Mouse (Mus musculus): Measurements from ENCODE around the gene Ky. TPM values are rescaled to one million over a fixed set of nuclear protein-coding genes. Genes with fewer than 3 reads are reported as not detected.

The Ky gene
- polyA plus RNA-seq, 1 experiment from 2014 or later, result 0.50 TPM

DNA sequence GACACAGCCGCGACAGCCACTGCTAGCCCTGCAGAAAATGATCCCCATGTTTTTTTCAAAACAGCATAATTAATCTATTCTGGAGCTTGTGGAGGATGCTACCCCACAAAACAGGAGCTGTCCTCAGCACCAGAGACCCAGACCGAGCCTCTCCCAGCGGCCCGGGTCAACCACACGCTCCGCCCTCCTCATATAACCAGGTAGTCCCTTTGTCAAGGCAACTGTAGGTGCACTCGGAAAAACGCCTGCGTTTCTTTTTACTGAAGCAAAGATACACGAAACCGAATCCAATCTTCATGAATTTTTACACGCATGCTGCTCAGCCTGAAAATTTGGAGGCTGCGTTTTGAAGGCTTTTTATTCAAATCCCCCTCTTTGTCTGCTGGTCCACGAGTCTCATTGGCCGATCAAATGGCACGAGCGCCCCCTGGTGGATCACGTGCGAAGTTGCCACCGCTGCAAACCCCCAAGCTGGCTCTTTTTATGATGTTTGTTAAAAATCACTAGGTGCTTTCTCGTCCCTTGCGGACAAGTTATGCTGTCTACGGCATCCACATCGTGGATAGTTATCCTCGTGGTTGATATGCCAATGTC lies 39.3 kb downstream of the Ky start:
- 1% methylated on average over 26 of the region's 26 CpGs for WGBS
- H3K4me3 ChIP-seq, result peak overlapping the region; percentile 51
- peak overlapping the region; percentile 86 for H3K27ac ChIP-seq
- no peaks in the 10 kb centered on the region for H3K9me3 ChIP-seq
- peaks cover 62% of the 10 kb centered on the region for H3K27me3 ChIP-seq (ENCODE audit: insufficient read depth, poor library complexity, severe bottlenecking)
- H3K4me1 ChIP-seq (replicated peaks), result peaks cover 46% of the 10 kb centered on the region
- peak; percentile 91 for DNase-seq (ENCODE audit: low spot score)
- H3K36me3 ChIP-seq, result no peaks in the 10 kb centered on the region

DNA sequence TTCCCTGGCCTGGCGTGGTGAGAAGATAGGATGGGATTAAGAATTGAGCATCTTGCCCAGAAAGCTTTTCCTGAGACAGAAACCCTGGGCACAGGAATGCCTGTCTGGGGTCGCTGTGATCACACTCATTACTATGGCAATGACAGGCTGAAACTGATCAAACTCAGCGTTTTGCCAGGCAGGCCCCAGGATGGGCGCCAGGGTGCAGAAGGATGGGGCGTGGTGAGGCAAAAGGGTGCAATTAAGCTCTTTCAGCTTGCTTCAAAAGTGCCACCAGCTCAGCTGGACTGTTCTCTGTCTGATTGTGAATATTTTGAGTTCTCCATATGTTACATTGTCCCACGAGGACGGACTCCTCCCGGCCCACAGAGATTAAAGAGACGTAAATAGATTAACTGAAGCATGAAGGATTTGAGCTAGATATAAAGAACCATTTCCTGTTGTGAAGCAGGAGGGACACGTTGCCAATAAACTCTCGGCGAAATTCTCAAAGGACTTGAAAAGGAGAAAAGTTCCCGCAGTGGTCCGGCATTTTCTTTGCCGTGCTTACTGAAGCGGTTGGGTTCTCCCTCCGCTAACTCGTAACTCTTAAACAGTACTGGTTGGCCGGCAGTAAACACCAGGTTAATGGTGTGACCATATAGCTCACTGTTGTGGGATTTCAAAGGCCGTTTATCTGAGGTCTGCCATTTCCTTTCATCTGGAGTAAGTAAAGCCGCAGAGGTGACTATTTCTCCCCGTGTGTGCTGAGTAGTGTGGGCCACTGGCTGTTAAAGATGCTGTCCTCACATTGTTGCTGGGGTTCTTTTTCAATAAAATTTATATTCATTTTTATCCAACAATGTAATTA lies 40.1 kb downstream of the Ky start:
- Histone ChIP-seq H3K27me3 (ENCODE audit: insufficient read depth, poor library complexity, severe bottlenecking) (peaks cover 55% of the 10 kb centered on the region), H3K36me3 (no peaks in the 10 kb centered on the region), H3K27ac (peak overlapping the region; percentile 86), H3K4me1 (replicated peaks) (peaks cover 46% of the 10 kb centered on the region), H3K9me3 (no peaks in the 10 kb centered on the region), H3K4me3 (peak overlapping the region; percentile 51)
- no peak for DNase-seq (ENCODE audit: low spot score)
- WGBS, result 30% methylated on average over 22 of the region's 22 CpGs

GRCm38 (mm10) chr9:102546256-102547027 lies 40.9 kb downstream of the Ky start:
- Histone ChIP-seq H3K4me3 (no peak overlapping the region), H3K27ac (no peak overlapping the region), H3K27me3 (ENCODE audit: insufficient read depth, poor library complexity, severe bottlenecking) (peaks cover 52% of the 10 kb centered on the region), H3K36me3 (no peaks in the 10 kb centered on the region), H3K4me1 (replicated peaks) (peaks cover 46% of the 10 kb centered on the region), H3K9me3 (no peaks in the 10 kb centered on the region)
- 68% methylated on average over 20 of the region's 20 CpGs for WGBS
- DNase-seq (ENCODE audit: low spot score), result no peak

- Histone ChIP-seq H3K36me3 (no peaks in the 10 kb centered on the region), H3K9me3 (no peaks in the 10 kb centered on the region), H3K27me3 (ENCODE audit: insufficient read depth, poor library complexity, severe bottlenecking) (peaks cover 47% of the 10 kb centered on the region), H3K27ac (peak overlapping the region; percentile 50; the same call in 1 of the 2 replicates), H3K4me1 (replicated peaks) (peaks cover 46% of the 10 kb centered on the region), H3K4me3 (no peak overlapping the region)
- DNase-seq (ENCODE audit: low spot score), result no peak
- WGBS, result 34% methylated on average over 7 of the region's 7 CpGs
Measured at GRCm38 (mm10) chr9:102547028-102547354, 41.4 kb downstream of the Ky start.

DNA sequence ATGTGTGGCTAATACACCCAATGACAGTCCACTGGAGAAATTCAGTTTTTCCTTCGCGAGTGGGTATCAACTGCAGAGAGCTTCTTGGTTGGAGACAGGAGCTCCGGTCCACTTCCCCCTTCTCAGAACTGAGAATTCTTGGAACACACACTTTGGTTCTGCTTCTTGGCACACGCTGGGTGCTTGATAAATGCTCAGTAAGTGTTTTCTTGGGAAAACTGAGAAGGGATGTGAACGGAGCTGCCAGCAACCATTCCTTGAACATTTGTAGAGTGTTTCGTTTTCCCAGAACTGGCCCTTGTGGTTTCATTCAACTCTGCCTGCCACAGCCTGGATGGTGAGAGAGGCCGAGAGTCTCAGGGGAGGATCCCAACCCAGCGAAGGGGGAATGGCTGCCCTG lies 43.7 kb downstream of the Ky start:
- peaks cover 25% of the 10 kb centered on the region for H3K27me3 ChIP-seq (ENCODE audit: insufficient read depth, poor library complexity, severe bottlenecking)
- no peak overlapping the region for H3K4me3 ChIP-seq
- DNase-seq (ENCODE audit: low spot score), result no peak
- H3K36me3 ChIP-seq, result no peaks in the 10 kb centered on the region
- no peak overlapping the region for H3K27ac ChIP-seq
- peaks cover 28% of the 10 kb centered on the region for H3K4me1 ChIP-seq (replicated peaks)
- 86% methylated on average over 8 of the region's 8 CpGs for WGBS
- no peaks in the 10 kb centered on the region for H3K9me3 ChIP-seq

- H3K4me1 ChIP-seq (replicated peaks), result peaks cover 7% of the 10 kb centered on the region
- H3K36me3 ChIP-seq, result no peaks in the 10 kb centered on the region
- H3K27me3 ChIP-seq (ENCODE audit: insufficient read depth, poor library complexity, severe bottlenecking), result peaks cover 21% of the 10 kb centered on the region; the same call in 1 of the 2 replicates
- no peaks in the 10 kb centered on the region for H3K9me3 ChIP-seq
- H3K4me3 ChIP-seq, result no peak overlapping the region
- no peak overlapping the region for H3K27ac ChIP-seq
- DNase-seq (ENCODE audit: low spot score), result no peak
- 84% methylated on average over 10 of the region's 10 CpGs for WGBS
Measured at GRCm38 (mm10) chr9:102551771-102552170, 46.2 kb downstream of the Ky start.

GRCm38 (mm10) chr9:102553781-102554180 lies 48.2 kb downstream of the Ky start:
- 90% methylated on average over 3 of the region's 3 CpGs for WGBS
- Histone ChIP-seq H3K36me3 (no peaks in the 10 kb centered on the region), H3K27ac (no peak overlapping the region), H3K4me3 (no peak overlapping the region), H3K4me1 (replicated peaks) (no peaks in the 10 kb centered on the region), H3K27me3 (ENCODE audit: insufficient read depth, poor library complexity, severe bottlenecking) (0 out of 2 replicates have a peak, but pooled peaks cover 6% of the 10 kb centered on the region), H3K9me3 (peaks cover 5% of the 10 kb centered on the region)
- DNase-seq (ENCODE audit: low spot score), result no peak

DNA sequence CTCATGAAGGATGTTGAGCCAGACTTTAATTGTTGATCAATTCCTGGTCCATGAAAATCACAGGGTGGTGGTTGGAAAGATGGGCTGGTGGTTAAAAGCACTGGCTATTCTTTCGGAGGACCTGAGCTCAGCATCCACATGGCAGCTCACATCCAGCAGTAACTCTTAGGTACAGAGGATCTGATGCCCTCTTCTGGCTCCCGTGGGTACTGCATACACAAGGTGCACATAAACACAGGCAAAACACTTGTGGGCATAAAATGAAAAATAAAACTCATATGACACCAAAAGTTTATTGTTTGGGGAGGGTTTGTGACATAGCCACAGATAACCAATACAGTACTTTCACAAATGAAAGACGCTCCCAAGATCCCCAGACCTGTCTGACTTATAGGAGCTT lies 52.9 kb downstream of the Ky start:
- Histone ChIP-seq H3K36me3 (no peaks in the 10 kb centered on the region), H3K27me3 (ENCODE audit: insufficient read depth, poor library complexity, severe bottlenecking) (no peaks in the 10 kb centered on the region), H3K4me1 (replicated peaks) (no peaks in the 10 kb centered on the region), H3K9me3 (peaks cover 5% of the 10 kb centered on the region), H3K4me3 (no peak overlapping the region), H3K27ac (no peak overlapping the region)
- 88% methylated on average over 3 of the region's 3 CpGs for WGBS
- no peak for DNase-seq (ENCODE audit: low spot score)

GRCm38 (mm10) chr9:102572888-102573287 lies 67.3 kb downstream of the Ky start:
- DNase-seq (ENCODE audit: low spot score), result no peak
- no peaks in the 10 kb centered on the region for H3K9me3 ChIP-seq
- peaks cover 13% of the 10 kb centered on the region for H3K4me1 ChIP-seq (replicated peaks)
- H3K4me3 ChIP-seq, result no peak overlapping the region
- H3K27me3 ChIP-seq (ENCODE audit: insufficient read depth, poor library complexity, severe bottlenecking), result no peaks in the 10 kb centered on the region
- no peak overlapping the region for H3K27ac ChIP-seq
- no peaks in the 10 kb centered on the region for H3K36me3 ChIP-seq
- 83% methylated on average over 5 of the region's 5 CpGs for WGBS

GRCm38 (mm10) chr9:102577480-102577879 lies 71.9 kb downstream of the Ky start:
- H3K4me3 ChIP-seq, result no peak overlapping the region
- 82% methylated on average over 5 of the region's 5 CpGs for WGBS
- DNase-seq (ENCODE audit: low spot score), result no peak
- peaks cover 13% of the 10 kb centered on the region for H3K4me1 ChIP-seq (replicated peaks)
- no peaks in the 10 kb centered on the region for H3K9me3 ChIP-seq
- H3K36me3 ChIP-seq, result no peaks in the 10 kb centered on the region
- no peak overlapping the region for H3K27ac ChIP-seq
- no peaks in the 10 kb centered on the region for H3K27me3 ChIP-seq (ENCODE audit: insufficient read depth, poor library complexity, severe bottlenecking)

DNA sequence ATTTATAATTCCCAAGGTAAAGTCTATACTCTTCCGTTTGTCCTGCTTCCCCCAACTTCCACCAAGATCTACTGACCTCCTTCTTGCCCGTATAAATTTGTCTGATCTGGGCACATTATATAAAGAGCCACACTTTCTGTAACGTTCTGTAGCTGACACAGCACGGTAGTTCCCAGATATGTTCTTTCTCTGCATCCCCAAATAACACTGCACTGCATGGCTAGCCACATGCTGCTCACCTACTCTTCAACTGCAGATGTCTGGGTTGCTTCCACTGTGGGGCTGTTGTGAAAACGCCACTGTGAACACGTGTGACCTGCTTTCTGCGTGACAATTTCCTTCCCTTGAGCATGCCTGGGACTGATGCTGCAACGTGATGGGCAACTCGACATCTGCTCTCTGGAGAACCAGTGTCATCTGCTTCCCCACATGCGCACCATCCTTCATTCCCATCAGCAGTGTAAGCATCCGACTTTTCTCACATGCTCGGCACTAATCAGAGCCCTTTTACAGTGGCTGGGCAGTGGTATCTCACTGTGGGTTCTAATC lies 76.4 kb downstream of the Ky start:
- Histone ChIP-seq H3K4me1 (replicated peaks) (no peaks in the 10 kb centered on the region), H3K27ac (no peak overlapping the region), H3K36me3 (peaks cover 28% of the 10 kb centered on the region), H3K4me3 (no peak overlapping the region), H3K9me3 (no peaks in the 10 kb centered on the region), H3K27me3 (ENCODE audit: insufficient read depth, poor library complexity, severe bottlenecking) (no peaks in the 10 kb centered on the region)
- no peak for DNase-seq (ENCODE audit: low spot score)
- WGBS, result 88% methylated on average over 12 of the region's 12 CpGs

DNA sequence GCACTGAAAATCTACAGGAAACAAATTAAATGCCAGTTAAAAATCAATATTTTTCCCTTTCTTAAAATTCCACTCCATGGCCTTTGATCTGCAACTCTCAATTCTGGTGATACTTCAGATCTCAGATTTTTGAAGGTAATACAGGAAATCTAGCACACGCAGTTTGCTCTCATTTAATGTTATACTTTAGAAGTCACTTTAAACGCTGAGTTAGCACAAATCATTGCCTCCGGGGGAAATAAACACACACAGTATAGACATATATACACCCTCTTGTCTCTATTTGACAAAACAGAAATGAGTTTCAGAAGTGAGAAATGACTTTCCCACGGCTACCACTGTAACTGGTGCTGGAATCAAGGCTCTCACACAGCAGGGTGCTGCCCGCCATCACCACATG lies 81.8 kb downstream of the Ky start:
- Histone ChIP-seq H3K4me1 (replicated peaks) (no peaks in the 10 kb centered on the region), H3K36me3 (peaks cover 54% of the 10 kb centered on the region), H3K4me3 (no peak overlapping the region), H3K27ac (no peak overlapping the region), H3K27me3 (ENCODE audit: insufficient read depth, poor library complexity, severe bottlenecking) (no peaks in the 10 kb centered on the region), H3K9me3 (no peaks in the 10 kb centered on the region)
- 75% methylated on average over 5 of the region's 5 CpGs for WGBS
- no peak for DNase-seq (ENCODE audit: low spot score)

Data from hindbrain, embryonic 10.5 days (tissue).